Mouse (Mus musculus): Measurements from ENCODE around the gene Bloc1s4.

Bloc1s4 gene

GRCm38 (mm10) chr5:36739829-36740228, 8.6 kb downstream of the Bloc1s4 start:
- DNase-seq (ENCODE audit: low read depth, low spot score) = no peak

GRCm38 (mm10) chr5:36738799-36739615, 9.4 kb downstream of the Bloc1s4 start:
- no peak for DNase-seq (ENCODE audit: low read depth, low spot score)

- no peak for DNase-seq (ENCODE audit: low read depth, low spot score)
Observed at GRCm38 (mm10) chr5:36737765-36738164, 10.7 kb downstream of the Bloc1s4 start.

- DNase-seq (ENCODE audit: low read depth, low spot score) = no peak
Observed at GRCm38 (mm10) chr5:36736009-36736408, 12.4 kb downstream of the Bloc1s4 start.

GRCm38 (mm10) chr5:36735106-36735505, 13.3 kb downstream of the Bloc1s4 start:
- DNase-seq (ENCODE audit: low read depth, low spot score) = no peak

- DNase-seq (ENCODE audit: low read depth, low spot score) = no peak
Observed at GRCm38 (mm10) chr5:36733405-36733804, 15.0 kb downstream of the Bloc1s4 start.

GRCm38 (mm10) chr5:36731901-36732652, 16.4 kb downstream of the Bloc1s4 start:
- DNase-seq (ENCODE audit: low read depth, low spot score) = no peak

GRCm38 (mm10) chr5:36730689-36731088, 17.8 kb downstream of the Bloc1s4 start:
- DNase-seq (ENCODE audit: low read depth, low spot score) = no peak

GRCm38 (mm10) chr5:36729923-36730322, 18.5 kb downstream of the Bloc1s4 start:
- DNase-seq (ENCODE audit: low read depth, low spot score) = no peak

GRCm38 (mm10) chr5:36729086-36729473, 19.4 kb downstream of the Bloc1s4 start:
- no peak for DNase-seq (ENCODE audit: low read depth, low spot score)

- no peak for DNase-seq (ENCODE audit: low read depth, low spot score)
Observed at GRCm38 (mm10) chr5:36728403-36729085, 19.9 kb downstream of the Bloc1s4 start.

- DNase-seq (ENCODE audit: low read depth, low spot score) = no peak
Observed at GRCm38 (mm10) chr5:36727776-36728175, 20.7 kb downstream of the Bloc1s4 start.

GRCm38 (mm10) chr5:36727136-36727535, 21.3 kb downstream of the Bloc1s4 start:
- no peak for DNase-seq (ENCODE audit: low read depth, low spot score)

- no peak for DNase-seq (ENCODE audit: low read depth, low spot score)
Observed at GRCm38 (mm10) chr5:36726387-36726801, 22.1 kb downstream of the Bloc1s4 start.

GRCm38 (mm10) chr5:36725861-36726260, 22.6 kb downstream of the Bloc1s4 start:
- no peak for DNase-seq (ENCODE audit: low read depth, low spot score)

- DNase-seq (ENCODE audit: low read depth, low spot score) = no peak
Observed at GRCm38 (mm10) chr5:36724274-36724673, 24.2 kb downstream of the Bloc1s4 start.

- no peak for DNase-seq (ENCODE audit: low read depth, low spot score)
Observed at GRCm38 (mm10) chr5:36723356-36723755, 25.1 kb downstream of the Bloc1s4 start.

- no peak for DNase-seq (ENCODE audit: low read depth, low spot score)
Observed at GRCm38 (mm10) chr5:36722415-36722856, 26.0 kb downstream of the Bloc1s4 start.

- no peak for DNase-seq (ENCODE audit: low read depth, low spot score)
Observed at GRCm38 (mm10) chr5:36720710-36721375, 27.6 kb downstream of the Bloc1s4 start.

- DNase-seq (ENCODE audit: low read depth, low spot score) = no peak
Observed at GRCm38 (mm10) chr5:36720219-36720618, 28.2 kb downstream of the Bloc1s4 start.

GRCm38 (mm10) chr5:36719601-36720000, 28.8 kb downstream of the Bloc1s4 start:
- DNase-seq (ENCODE audit: low read depth, low spot score) = no peak

- no peak for DNase-seq (ENCODE audit: low read depth, low spot score)
Observed at GRCm38 (mm10) chr5:36719135-36719534, 29.3 kb downstream of the Bloc1s4 start.

All from forelimb bud, embryonic 11.5 days (tissue).